Mouse (Mus musculus) urinary bladder, postnatal 14 days (tissue): ENCODE data around the gene Olfr611.
"Not testable (repeated sequence)": the region's sequence is repeated elsewhere in the genome, so short reads cannot be mapped to it uniquely, and the experiment has no call there.

Experiments used
- DNase-seq: peaks from one replicate; pipeline ENCODE4 v3.0.0; 2021; ENCODE audit warnings: low spot score

Olfr611 gene

GRCm38 (mm10) chr7:103520746-103521145, at the start of gene Olfr611:
TSS of gene Olfr611 (minus strand) at chr7:103520846.
- not testable (repeated sequence) for DNase-seq

- no peak for DNase-seq
These were observed 48.4 kb upstream of the Olfr611 start, which contains the start of gene Olfr616 for GRCm38 (mm10) chr7:103569043-103569442. TSS of gene Olfr616 (minus strand) at chr7:103569143.

GRCm38 (mm10) chr7:103555779-103556178, 35.1 kb upstream of the Olfr611 start, which contains the start of gene Olfr615:
TSS of gene Olfr615 (plus strand) at chr7:103556079.
- no peak for DNase-seq

- DNase-seq, result no peak
These were observed 27.1 kb upstream of the Olfr611 start, which contains the start of gene Olfr613 for GRCm38 (mm10) chr7:103547774-103548173. TSS of gene Olfr613 (plus strand) at chr7:103548074.

GRCm38 (mm10) chr7:103542617-103543016, 22.0 kb upstream of the Olfr611 start, which contains the start of gene Olfr612:
TSS of gene Olfr612 (minus strand) at chr7:103542717.
- not testable (repeated sequence) for DNase-seq

- DNase-seq, result no peak
These were observed 8.6 kb downstream of the Olfr611 start, which contains the start of gene Olfr610 for GRCm38 (mm10) chr7:103512022-103512421. TSS of gene Olfr610 (minus strand) at chr7:103512122.

GRCm38 (mm10) chr7:103497962-103498361, 22.7 kb downstream of the Olfr611 start, which contains the start of gene Olfr609:
TSS of gene Olfr609 (minus strand) at chr7:103498062.
- no peak for DNase-seq

GRCm38 (mm10) chr7:103477106-103477505, 43.5 kb downstream of the Olfr611 start:
- DNase-seq, result not testable (repeated sequence)

GRCm38 (mm10) chr7:103469577-103469976, 51.1 kb downstream of the Olfr611 start, which contains the start of gene Olfr608:
TSS of gene Olfr608 (plus strand) at chr7:103469877.
- no peak for DNase-seq
